Mouse (Mus musculus) cerebellum, adult 2 months (tissue): ENCODE results near the gene Phka2.

ENCODE experiments used
- CTCF ChIP-seq: fragments of 200-500 bp; IDR thresholded peaks from 2 replicates; pipeline ENCODE4 v1.5.1; 2011; ENCODE audit warnings: low read depth, mild to moderate bottlenecking, control low read depth, low read length, moderate library complexity, borderline replicate concordance; ENCODE audit not compliant: insufficient read depth
- POLR2A ChIP-seq: fragments of 200-500 bp; IDR thresholded peaks from 2 replicates; pipeline ENCODE4 v1.6.1; 2011; ENCODE audit warnings: low read length, control low read depth, borderline replicate concordance; ENCODE audit not compliant: insufficient read depth

GRCm38 (mm10) chrX:160501687-160502047 lies 299 bp upstream of the Phka2 start:
- TF ChIP-seq CTCF (no peak), POLR2A (no peak)
